Mouse (Mus musculus) adrenal gland, postnatal 10 days (tissue): ENCODE data around the gene Rab32. TPM values are rescaled to one million over a fixed set of nuclear protein-coding genes. Genes with fewer than 3 reads are reported as not detected.
A peak's percentile ranks its signal among the peaks of the same experiment; 100 is the strongest.
"Not testable (repeated sequence)": the region's sequence is repeated elsewhere in the genome, so short reads cannot be mapped to it uniquely, and the experiment has no call there.

Experiments used
- DNase-seq: peaks from one replicate; pipeline ENCODE4 v3.0.0; 2021; ENCODE audit warnings: mixed read lengths
- long read RNA-seq, 2 experiments: library from polyadenylated mRNA; stranded (forward); transcript quantifications; one replicate each; pipeline ENCODE4 v2.0.0; 2021
- total RNA-seq, 2 experiments: library from RNA; stranded (reverse); gene quantifications; 2 replicates each; pipeline ENCODE4 v1.2.3; 2021

Gene Rab32
- 1 to 10 TPM; 7.1 to 8.9 TPM for total RNA-seq
- long read RNA-seq, experiment 1, transcript Rab32-201 (3 exons, 2,149 nt), result major isoform, 9 of 11 reads
- long read RNA-seq, experiment 1, partial matches to known transcripts, result 2 of 11 reads
- long read RNA-seq, experiment 1, other reads (novel, unspliced or antisense), result 0 of 11 reads
- long read RNA-seq, experiment 2, transcript Rab32-201 (3 exons, 2,149 nt), result major isoform, 7 of 8 reads
- long read RNA-seq, experiment 2, partial matches to known transcripts, result 1 of 8 reads
- long read RNA-seq, experiment 2, other reads (novel, unspliced or antisense), result 0 of 8 reads

DNA sequence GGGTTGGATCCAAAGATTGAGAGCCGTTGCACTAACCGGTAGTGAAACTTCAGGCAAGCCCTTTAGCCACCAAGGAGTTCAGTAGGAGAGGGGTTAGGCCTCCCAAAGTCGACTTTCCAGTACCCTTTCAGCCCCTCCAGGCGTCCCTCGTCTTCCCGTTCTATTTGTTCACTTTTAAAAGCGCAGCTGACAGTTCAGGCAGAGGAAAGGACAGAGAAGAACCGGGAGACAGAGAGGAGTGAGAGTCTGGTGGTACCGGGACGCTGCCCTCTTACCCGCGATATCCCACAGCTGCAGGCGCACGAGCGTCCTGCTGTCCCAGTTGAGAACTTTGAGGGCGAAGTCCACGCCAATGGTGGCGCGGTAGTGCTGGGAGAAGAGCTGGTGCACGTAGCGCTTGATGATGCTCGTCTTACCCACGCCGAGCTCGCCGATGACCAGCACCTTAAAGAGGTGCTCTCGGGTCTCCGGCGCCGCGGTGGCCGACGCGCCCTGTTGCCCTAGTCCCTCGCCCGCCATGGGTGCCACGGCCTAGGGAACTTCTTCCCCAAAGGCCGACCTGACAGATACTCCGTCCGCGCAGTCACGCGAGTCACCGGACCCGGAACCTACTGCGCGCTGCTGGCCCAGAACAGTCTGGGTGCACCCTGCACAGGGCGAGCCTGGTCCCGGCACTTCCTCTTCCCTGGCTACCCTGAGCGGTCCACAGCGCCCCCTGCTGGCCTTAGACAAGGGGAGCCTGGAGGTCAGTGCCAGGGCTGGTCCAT lies at the start of gene Rab32:
Rab32 (minus strand) TSS at position 696 of the 767 bp plus-strand sequence.
- peak; percentile 97 for DNase-seq

DNA sequence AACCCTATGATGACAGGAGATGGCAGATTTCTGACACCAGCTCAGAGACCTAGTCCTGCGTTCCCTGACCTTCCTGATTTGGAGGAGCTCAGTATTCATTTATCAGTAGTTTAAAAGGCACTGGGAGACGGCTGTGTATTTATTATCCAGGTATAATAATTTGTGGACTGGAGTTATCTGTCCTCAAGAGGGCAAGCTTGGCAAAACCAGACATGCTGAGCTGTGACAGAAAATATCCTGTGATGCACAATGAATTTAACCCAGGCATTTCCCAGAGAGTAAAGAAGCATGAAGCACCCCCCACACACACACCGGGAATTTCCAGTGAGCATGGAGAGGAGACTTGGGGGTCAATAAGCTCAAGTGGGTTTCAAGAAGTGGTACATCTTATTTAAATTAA lies 42.7 kb upstream of the Rab32 start:
- DNase-seq, result no peak

GRCm38 (mm10) chr10:10597495-10597894 lies 39.4 kb upstream of the Rab32 start:
- not testable (repeated sequence) for DNase-seq

DNA sequence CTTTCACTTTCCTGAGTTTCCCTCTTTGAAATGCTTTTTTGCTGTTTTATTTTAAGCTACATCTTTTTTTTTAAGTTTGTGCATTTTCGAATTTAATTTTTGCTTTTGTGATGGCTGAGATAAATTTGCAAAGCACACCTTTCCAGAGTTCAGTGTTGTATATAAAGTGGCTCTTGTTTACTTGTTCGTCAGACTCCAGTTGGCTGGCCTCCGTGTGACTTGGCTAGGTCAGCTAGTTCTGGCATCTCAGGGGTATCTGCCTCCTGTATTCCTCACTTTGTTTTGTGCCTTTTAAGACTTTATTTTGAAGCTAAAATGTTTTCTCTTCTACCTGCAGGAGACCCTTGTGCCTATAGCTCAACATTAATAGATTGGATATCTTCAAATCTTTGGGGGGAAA lies 22.7 kb upstream of the Rab32 start:
- no peak for DNase-seq

- no peak for DNase-seq
Observed at GRCm38 (mm10) chr10:10579821-10580220, 21.8 kb upstream of the Rab32 start.

DNA sequence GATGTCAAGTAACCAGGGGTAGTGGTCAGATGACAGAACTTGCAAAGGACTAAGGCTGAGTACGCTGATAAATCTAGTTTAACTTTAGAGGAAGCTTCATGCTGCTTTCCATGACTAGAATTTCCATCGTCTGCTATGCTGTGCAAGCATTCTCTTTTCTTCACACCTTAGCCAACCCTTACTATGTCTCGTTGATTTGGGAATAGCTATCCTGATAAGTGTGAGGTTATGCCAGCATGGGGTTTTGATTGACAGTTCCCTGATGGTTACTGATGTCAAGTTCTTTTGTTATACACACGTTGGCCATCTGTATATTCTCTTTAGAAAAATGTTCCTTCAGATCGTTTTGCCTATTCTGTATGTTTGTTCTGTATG lies 259 bp upstream of the Rab32 start:
- DNase-seq, result no peak

GRCm38 (mm10) chr10:10557085-10557484 lies 980 bp downstream of the Rab32 start:
- peak; percentile 40 for DNase-seq

DNA sequence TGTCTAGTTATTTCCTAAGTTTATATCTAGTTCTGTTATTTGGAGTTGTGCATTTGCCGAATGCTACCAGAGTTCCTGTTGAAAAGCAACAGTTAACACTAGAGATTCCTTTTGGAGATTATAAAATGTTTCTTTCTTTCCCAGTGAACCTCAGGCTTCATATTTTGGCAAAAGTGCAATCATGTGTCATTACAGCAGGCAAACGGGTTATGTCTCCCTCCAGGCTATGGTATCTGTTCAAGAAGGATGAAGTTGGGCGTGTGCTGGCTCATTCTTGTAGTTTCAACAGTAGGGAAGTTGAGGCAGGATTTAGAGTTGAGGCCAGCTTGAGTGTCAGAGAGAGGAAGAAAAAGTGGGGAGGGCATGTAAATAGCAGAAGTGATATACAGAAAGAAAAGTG lies 2.4 kb downstream of the Rab32 start:
- no peak for DNase-seq

GRCm38 (mm10) chr10:10555221-10555620 lies 2.8 kb downstream of the Rab32 start:
- DNase-seq, result peak; percentile 52

DNA sequence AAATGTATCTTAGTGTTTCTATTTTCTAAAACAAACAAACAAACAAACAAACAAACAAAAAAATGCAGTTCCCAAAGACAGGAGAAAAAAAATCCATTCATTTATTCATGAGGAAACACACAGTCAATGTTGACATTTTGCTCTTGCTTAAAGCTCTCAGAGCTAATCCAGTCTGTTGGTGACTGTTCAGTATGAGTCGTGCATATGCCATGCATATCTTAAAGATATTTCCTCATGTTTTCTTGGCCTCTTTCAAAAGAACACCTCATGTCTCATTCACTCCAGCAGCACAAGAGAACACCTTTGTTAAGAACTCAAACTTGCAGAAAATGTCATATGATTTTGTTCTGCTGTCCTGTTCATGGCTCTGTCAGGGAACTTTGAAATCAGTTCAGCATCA lies 7.9 kb downstream of the Rab32 start:
- no peak for DNase-seq

- no peak for DNase-seq
Observed at GRCm38 (mm10) chr10:10546623-10547022, 11.4 kb downstream of the Rab32 start.

GRCm38 (mm10) chr10:10544955-10545354 lies 13.1 kb downstream of the Rab32 start:
- DNase-seq, result no peak

Other genes with a start within 250 kb of the Rab32 start
- gene Adgb, start 85.9 kb downstream of the Rab32 start, total RNA-seq, result under 1 TPM; 0.55 to 0.75 TPM
- gene Gm10944, start 123.1 kb upstream of the Rab32 start, total RNA-seq, result not detected